Mouse (Mus musculus) midbrain, embryonic 10.5 days (tissue): ENCODE measurements around the gene Rpl27a. TPM values are rescaled to one million over a fixed set of nuclear protein-coding genes. Genes with fewer than 3 reads are reported as not detected.
A peak's percentile ranks its signal among the peaks of the same experiment; 100 is the strongest.

ENCODE experiments used
- DNase-seq: peaks from one replicate; pipeline ENCODE4 v3.0.0-alpha.2; 2017; ENCODE audit warnings: low spot score
- H3K27ac ChIP-seq: fragments of 300-500 bp; sonication (generic); replicated peaks from 2 replicates; pipeline ENCODE4 v1.5.1; 2016; ENCODE audit warnings: mild to moderate bottlenecking
- H3K27me3 ChIP-seq: fragments of 300-500 bp; sonication (generic); 2 replicates; pipeline ENCODE4 v1.6.1; 2016; ENCODE audit warnings: low read depth, mild to moderate bottlenecking; ENCODE audit not compliant: poor library complexity, severe bottlenecking
- H3K36me3 ChIP-seq: fragments of 300-500 bp; sonication (generic); 2 replicates; pipeline ENCODE4 v1.6.1; 2016; ENCODE audit warnings: mild to moderate bottlenecking, moderate library complexity
- H3K4me1 ChIP-seq: fragments of 300-500 bp; sonication (generic); 2 replicates; pipeline ENCODE4 v1.6.1; 2016
- H3K4me3 ChIP-seq: fragments of 300-500 bp; sonication (generic); 2 replicates; pipeline ENCODE4 v1.5.1; 2016; ENCODE audit warnings: mild to moderate bottlenecking, moderate library complexity
- H3K9me3 ChIP-seq: fragments of 300-500 bp; sonication (generic); replicated peaks from 2 replicates; pipeline ENCODE4 v1.6.1; 2016; ENCODE audit warnings: mild to moderate bottlenecking
- WGBS: fragments of 180-500 bp; shearing (Covaris S2); methylation state at CpG from one replicate; pipeline ENCODE4 v1.1.7; 2016; 5-methylcytosine and 5-hydroxymethylcytosine counted together
- polyA plus RNA-seq: library from polyadenylated mRNA; unstranded; fragments of >200 nt; fragmentation: Nextera tagmentation; extraction: Ambion mirVana; gene quantifications from 2 replicates; pipeline ENCODE4 v1.2.1, GENCODE M21; 2016

Rpl27a gene
- polyA plus RNA-seq, 1 experiment from 2014 or later, result 126 TPM

DNA sequence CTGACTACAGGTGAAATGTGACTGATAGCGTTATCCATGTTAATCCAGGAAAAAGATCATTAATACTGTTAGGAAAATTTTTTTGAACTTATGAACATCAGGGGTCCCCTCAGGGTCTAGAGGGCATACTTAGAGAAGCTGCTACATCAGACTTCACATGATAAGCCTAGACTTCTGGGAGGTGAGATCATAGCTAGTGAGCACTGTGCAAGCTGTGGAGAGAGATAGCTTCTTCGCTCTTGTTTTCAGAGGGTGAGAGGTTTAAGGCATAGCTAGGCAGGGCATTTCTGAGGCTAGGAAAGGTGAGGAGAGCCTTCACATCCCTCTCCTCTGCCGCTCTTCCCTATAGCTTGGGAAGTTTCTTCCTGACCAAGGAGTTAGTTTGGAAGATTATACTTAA lies 7.1 kb upstream of the Rpl27a start:
- H3K9me3 ChIP-seq, result no peaks in the 10 kb centered on the region
- H3K36me3 ChIP-seq, result no peaks in the 10 kb centered on the region
- DNase-seq, result no peak
- H3K27ac ChIP-seq, result no peak overlapping the region
- peaks cover 14% of the 10 kb centered on the region for H3K4me1 ChIP-seq
- 89% methylated on average over 3 of the region's 3 CpGs for WGBS
- H3K27me3 ChIP-seq, result no peaks in the 10 kb centered on the region
- no peak overlapping the region for H3K4me3 ChIP-seq

DNA sequence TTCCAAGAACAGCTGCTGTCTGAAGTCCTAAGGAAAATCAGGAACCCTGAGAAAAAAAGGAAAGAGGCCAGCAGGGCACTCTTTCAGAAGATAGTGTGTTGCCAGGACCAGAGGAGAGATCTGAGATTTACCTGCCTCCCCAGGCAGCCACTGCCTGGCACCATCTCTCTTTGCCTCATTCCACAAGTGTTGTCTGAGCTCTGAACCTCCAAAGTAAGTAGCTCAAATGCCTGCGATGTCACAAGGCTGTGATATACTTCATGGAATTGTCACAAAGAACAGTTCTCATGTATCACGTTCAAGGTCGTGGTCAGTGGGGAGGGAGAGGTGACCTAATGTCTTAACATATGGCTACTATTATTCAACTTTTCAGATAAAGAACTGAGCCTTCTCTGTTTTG lies 2.4 kb upstream of the Rpl27a start:
- H3K4me3 ChIP-seq, result no peak overlapping the region
- DNase-seq, result no peak
- no peaks in the 10 kb centered on the region for H3K27me3 ChIP-seq
- H3K36me3 ChIP-seq, result peaks cover 17% of the 10 kb centered on the region
- no peak overlapping the region for H3K27ac ChIP-seq
- peaks cover 31% of the 10 kb centered on the region for H3K4me1 ChIP-seq
- 93% methylated on average over 3 of the region's 3 CpGs for WGBS
- H3K9me3 ChIP-seq, result no peaks in the 10 kb centered on the region

DNA sequence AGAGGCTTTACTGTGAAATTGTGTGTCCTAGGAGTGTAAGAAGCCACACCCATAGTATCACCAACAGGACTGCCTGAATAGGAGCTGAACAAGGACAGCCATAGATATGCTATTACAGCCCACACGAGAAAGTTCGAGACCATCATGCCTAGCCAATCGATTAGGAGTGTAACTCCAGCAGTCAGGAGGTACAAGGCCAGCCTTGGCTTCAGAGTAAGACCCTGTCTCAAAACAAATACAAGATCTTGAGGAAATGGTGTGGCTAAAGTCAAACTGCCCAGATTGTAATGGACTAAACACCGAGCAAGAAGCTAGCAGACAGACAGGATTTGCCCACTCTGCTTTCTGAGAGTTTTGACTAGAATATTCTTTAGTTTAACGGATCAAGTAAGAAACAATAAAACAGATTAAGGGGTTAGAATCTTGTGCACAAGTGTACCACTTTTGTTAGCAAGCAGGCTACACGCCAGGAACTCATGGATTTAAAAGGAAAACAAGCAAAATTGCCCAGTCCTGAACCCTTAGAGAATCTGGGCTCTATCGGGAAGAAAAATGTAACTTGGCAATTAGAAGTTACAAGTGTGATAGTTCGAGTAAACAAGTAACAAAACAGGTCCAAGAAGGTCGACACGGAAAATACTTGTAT lies 788 bp upstream of the Rpl27a start:
- 25% methylated on average over 10 of the region's 10 CpGs for WGBS
- no peak for DNase-seq

DNA sequence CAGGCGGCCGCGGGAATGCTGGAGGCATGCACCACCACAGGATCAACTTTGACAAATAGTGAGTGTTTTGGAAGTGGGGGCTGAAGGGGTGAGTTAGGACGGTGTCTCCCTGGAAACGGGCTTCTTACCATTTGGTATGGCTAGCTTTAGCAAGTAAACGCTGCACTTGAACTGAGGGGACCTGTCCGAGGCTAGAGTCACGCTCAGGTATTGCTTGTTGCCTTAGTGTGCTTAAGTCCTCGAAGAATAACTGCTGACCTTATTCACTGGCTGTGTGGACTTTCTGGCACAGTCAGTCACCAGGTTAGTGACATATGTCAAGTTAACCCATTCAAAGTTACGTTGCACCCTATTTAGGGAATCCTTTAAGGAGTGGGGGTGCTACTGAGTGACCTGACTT lies 989 bp downstream of the Rpl27a start:
- H3K36me3 ChIP-seq, result peaks cover 52% of the 10 kb centered on the region
- 8% methylated on average over 10 of the region's 10 CpGs for WGBS
- H3K4me3 ChIP-seq, result peak overlapping the region; percentile 97
- H3K9me3 ChIP-seq, result no peaks in the 10 kb centered on the region
- H3K4me1 ChIP-seq, result peaks cover 35% of the 10 kb centered on the region
- H3K27me3 ChIP-seq, result no peaks in the 10 kb centered on the region
- DNase-seq, result peak; percentile 28
- peak overlapping the region; percentile 98 for H3K27ac ChIP-seq

More for the DNA sequence above, 788 bp upstream of the Rpl27a start:
- H3K4me1 ChIP-seq, result peaks cover 39% of the 10 kb centered on the region
- H3K27me3 ChIP-seq, result no peaks in the 10 kb centered on the region
- H3K4me3 ChIP-seq, result peak overlapping the region; percentile 97
- peak overlapping the region; percentile 98 for H3K27ac ChIP-seq
- no peaks in the 10 kb centered on the region for H3K9me3 ChIP-seq
- H3K36me3 ChIP-seq, result peaks cover 34% of the 10 kb centered on the region

DNA sequence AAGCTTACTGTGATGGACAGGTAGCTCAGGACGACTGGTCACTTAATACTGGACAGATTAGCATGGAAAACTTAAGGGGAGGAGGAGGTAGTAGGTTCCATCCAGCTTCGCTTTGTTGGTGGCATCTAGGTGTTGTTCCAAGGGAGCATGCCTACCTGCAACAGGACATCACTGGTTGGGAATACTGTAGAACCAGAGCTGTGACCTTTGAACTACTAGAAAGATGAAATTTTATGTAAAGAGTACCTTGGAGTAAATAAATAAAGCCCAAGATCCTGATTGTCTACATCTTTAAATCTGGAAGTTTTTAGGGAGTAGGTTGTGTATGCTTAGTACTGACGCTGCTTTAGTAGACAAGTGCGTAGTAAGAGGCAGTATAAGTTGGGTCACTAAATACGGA lies 3.1 kb downstream of the Rpl27a start:
- no peak overlapping the region for H3K27ac ChIP-seq
- H3K36me3 ChIP-seq, result peaks cover 73% of the 10 kb centered on the region

DNA sequence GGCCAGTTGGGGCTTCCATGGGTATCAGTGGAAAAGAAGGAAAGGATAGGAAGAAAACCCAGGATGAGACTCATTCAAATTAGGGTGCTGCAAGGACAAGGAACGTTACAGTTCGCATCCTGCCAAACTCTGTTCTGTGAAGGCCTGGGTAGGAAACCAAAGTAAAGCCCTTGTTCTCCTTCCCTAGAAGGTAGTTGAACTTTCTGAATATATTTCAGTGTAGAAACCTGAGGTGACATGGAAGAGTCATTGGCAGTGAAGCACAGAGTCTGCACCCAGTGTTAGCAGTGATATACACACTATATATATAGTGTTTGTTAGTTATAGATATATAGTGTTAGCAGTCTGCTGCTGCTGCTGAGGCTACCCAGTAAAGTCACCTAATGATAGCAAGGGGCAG lies 4.4 kb downstream of the Rpl27a start:
- Histone ChIP-seq H3K36me3 (peaks cover 84% of the 10 kb centered on the region), H3K4me3 (no peak overlapping the region), H3K27ac (no peak overlapping the region), H3K4me1 (peaks cover 26% of the 10 kb centered on the region), H3K9me3 (no peaks in the 10 kb centered on the region), H3K27me3 (no peaks in the 10 kb centered on the region)
- WGBS, result 63% methylated on average over 2 of the region's 2 CpGs
- DNase-seq, result no peak

More for the DNA sequence above, 3.1 kb downstream of the Rpl27a start:
- H3K4me3 ChIP-seq, result no peak overlapping the region
- WGBS, result 84% methylated on average over 5 of the region's 5 CpGs
- no peaks in the 10 kb centered on the region for H3K9me3 ChIP-seq
- no peak for DNase-seq
- no peaks in the 10 kb centered on the region for H3K27me3 ChIP-seq
- peaks cover 35% of the 10 kb centered on the region for H3K4me1 ChIP-seq

DNA sequence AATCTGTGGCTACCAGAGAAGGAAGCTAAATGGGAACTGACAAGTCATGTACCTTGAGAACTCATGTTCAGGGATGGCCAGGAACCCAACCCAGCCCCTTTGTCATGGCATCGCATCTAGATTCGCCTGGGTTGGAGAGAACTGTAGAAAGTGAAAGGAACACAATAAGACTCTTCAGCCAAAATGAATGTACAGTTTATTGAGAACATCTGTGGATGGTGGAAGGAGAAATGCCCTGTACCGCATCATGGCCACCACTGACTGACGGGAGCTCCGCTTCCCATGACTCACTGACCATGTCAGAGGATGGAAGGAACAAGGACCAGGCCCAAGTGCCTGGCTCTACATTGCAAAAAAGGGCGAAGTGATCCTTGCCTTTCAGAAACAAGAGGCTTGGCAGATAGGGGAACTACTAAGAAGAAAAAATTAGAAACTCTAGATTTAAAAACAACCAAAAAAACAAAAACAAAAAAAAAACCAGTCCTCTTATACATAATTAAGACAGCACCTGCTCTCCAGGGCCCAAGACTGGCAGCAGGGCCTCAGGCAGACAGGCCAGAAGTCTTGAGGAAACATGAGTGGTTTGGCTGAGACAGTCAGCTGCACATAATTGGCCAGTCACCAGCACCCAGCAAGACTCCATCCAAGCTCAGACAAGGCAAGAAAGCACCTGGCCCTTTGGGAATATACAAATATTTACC lies 4.9 kb downstream of the Rpl27a start:
- DNase-seq, result no peak
- WGBS, result 61% methylated on average over 6 of the region's 6 CpGs
- Histone ChIP-seq H3K27ac (no peak overlapping the region), H3K4me3 (no peak overlapping the region), H3K27me3 (no peaks in the 10 kb centered on the region), H3K4me1 (peaks cover 25% of the 10 kb centered on the region), H3K36me3 (peaks cover 84% of the 10 kb centered on the region), H3K9me3 (no peaks in the 10 kb centered on the region)

DNA sequence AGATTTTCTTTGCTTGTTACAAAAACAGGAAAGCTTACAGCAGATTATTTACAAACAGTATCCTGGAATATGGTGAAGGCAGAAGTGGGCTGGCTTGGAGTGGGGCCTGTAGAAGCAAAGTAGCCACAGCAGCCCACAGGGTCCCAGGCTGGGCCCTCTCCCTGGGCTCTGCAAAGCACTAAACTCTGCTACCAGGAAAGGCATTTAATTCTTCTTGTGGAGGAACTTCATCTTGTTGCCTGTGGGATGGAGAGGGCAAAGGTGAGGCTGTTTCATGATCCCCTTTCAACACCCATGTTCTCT lies 5.4 kb downstream of the Rpl27a start:
- Histone ChIP-seq H3K36me3 (peaks cover 84% of the 10 kb centered on the region), H3K4me3 (no peak overlapping the region), H3K27me3 (no peaks in the 10 kb centered on the region), H3K27ac (no peak overlapping the region), H3K4me1 (peaks cover 25% of the 10 kb centered on the region), H3K9me3 (no peaks in the 10 kb centered on the region)
- no peak for DNase-seq

DNA sequence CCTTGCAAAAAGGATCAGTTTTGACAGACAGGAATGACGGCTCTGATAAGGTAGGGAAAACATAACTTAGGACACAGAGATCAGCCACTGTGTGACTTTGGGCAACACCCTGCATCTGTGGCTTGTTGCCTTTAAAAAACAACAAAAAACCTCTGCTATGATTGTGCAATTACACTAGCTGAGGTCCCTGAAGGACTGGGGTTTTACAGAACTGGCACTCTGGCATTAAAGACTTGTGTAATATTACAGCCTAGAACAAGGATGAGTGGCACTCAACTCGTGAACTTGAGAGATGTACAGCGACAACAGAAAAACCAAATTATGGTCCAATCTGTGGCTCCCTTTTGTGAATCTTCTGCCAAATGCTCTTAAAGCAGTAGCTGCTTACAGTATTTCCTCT lies 5.8 kb downstream of the Rpl27a start:
- Histone ChIP-seq H3K4me3 (no peak overlapping the region), H3K9me3 (no peaks in the 10 kb centered on the region), H3K36me3 (peaks cover 85% of the 10 kb centered on the region), H3K27ac (no peak overlapping the region), H3K27me3 (no peaks in the 10 kb centered on the region), H3K4me1 (peaks cover 24% of the 10 kb centered on the region)
- no peak for DNase-seq
- 95% methylated on average over 3 of the region's 3 CpGs for WGBS

DNA sequence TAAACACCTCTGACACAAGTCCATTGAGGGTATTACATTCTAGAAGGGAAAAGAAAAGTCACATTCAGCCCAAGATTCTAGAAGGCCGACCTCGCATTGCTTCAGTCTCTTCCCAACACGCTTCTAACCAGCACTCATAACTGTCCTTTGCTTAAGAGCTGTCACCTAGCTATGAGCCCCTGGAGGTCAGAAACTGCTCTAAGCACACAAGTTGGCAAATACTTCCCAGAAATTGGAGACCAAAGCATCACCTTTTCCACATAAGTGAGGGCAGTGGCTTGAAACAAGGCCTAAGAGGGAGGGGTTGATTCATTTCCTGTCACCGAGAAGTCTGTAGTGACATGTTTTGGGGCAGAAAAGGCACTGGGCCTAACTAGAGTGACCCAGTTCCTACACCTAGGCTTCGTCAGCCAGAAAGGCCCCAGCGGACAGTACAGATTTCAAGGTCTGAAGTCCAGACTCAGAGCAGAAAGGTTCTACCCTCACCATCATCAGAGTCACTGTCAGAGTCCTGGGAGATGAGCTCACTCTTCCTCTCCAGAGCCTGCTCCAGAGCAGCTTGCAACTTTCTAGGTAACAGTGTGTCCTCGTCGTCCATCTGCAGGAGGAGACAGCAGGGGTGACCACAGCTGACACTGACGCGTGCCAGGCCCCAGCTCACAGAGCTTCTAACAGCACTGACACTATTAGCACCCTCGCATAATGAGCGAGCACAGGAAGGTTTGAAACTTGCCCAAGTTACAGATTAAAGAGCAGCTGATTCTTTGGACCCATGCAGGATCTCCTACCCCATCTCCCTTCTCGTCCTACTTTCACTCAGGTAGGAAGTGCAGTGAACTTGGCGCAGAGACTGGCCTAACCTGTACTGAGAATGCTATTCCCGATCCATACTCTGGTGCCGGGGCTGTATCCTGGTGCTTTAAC lies 7.1 kb downstream of the Rpl27a start:
- Histone ChIP-seq H3K27ac (no peak overlapping the region), H3K4me3 (no peak overlapping the region), H3K36me3 (peaks cover 85% of the 10 kb centered on the region), H3K9me3 (no peaks in the 10 kb centered on the region), H3K27me3 (no peaks in the 10 kb centered on the region), H3K4me1 (peaks cover 12% of the 10 kb centered on the region)
- WGBS, result 85% methylated on average over 16 of the region's 16 CpGs
- no peak for DNase-seq

DNA sequence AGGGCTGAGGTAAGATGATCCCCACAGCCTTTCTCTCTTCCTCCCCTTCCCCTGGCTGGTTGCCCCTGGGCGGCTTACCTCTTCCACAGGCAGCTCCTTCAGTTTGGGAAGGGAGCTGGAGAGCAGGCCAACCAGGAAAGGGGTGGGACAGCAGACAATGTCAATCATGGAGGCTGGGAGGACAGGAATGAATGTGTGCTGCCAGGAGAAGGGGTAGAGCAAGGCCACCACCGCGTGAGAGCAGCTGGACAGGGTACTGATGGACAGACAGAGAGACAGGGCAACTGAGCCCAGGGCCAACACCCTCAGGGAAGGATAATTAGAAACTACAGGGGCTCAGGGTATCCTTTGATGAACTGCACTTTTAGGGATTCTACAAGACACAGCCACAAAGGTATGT lies 8.6 kb downstream of the Rpl27a start:
- DNase-seq, result no peak
- Histone ChIP-seq H3K27ac (0 out of 2 replicates have a peak overlapping the region, but pooled peaks have one; percentile 33), H3K4me3 (no peak overlapping the region), H3K4me1 (no peaks in the 10 kb centered on the region), H3K36me3 (peaks cover 85% of the 10 kb centered on the region), H3K27me3 (no peaks in the 10 kb centered on the region), H3K9me3 (no peaks in the 10 kb centered on the region)
- 82% methylated on average over 3 of the region's 3 CpGs for WGBS

DNA sequence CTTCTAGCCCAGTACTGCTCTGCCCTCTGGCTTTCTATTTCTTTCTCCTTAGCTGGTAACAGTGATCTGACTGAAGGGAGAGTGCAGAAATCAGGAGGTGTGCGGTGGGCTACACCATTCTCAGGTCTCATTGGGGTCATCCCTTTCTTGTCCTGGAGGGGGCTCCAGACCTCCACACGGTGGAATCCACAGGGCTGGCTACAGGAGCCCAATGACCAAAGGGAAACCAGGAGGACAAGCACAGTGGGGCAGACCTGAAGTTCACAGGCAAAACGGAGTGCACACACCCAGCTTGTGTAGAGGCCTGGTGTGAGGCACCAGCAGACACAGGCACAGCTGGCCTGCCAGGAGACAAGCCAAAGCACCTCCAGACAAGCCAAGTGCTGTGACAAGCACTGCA lies 9.4 kb downstream of the Rpl27a start:
- WGBS, result 16% methylated on average over 3 of the region's 3 CpGs
- no peaks in the 10 kb centered on the region for H3K9me3 ChIP-seq
- H3K36me3 ChIP-seq, result peaks cover 85% of the 10 kb centered on the region
- H3K27me3 ChIP-seq, result no peaks in the 10 kb centered on the region
- 0 out of 2 replicates have a peak overlapping the region, but pooled peaks have one; percentile 28 for H3K27ac ChIP-seq
- H3K4me3 ChIP-seq, result no peak overlapping the region
- no peaks in the 10 kb centered on the region for H3K4me1 ChIP-seq
- DNase-seq, result peak; percentile 68

DNA sequence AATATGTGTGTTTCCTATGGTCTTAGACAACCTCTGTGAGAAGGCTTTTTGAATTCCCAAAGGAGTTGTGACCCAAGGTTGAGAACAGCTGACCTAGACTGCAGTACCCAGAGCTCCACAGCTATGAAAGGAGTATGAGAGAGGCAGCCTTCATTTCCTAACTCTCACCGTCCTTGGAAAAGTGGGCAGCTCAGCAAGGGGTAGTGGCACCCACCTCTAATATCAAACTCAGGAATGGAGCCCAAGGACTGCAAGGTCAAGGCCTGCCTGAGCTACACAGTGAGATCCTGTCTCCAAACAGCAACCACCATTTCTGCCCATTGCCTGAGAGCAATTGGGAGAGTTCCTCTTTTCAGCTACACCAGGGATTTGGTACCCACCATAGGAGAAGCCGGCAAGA lies 10.8 kb downstream of the Rpl27a start:
- Histone ChIP-seq H3K27me3 (no peaks in the 10 kb centered on the region), H3K4me3 (no peak overlapping the region), H3K9me3 (no peaks in the 10 kb centered on the region), H3K36me3 (peaks cover 81% of the 10 kb centered on the region), H3K4me1 (no peaks in the 10 kb centered on the region), H3K27ac (no peak overlapping the region)
- no peak for DNase-seq
- 88% methylated on average over 2 of the region's 2 CpGs for WGBS
